Mouse (Mus musculus): ENCODE data around the gene Bmp2k.
A peak's percentile ranks its signal among the peaks of the same experiment; 100 is the strongest.

The Bmp2k gene

DNA sequence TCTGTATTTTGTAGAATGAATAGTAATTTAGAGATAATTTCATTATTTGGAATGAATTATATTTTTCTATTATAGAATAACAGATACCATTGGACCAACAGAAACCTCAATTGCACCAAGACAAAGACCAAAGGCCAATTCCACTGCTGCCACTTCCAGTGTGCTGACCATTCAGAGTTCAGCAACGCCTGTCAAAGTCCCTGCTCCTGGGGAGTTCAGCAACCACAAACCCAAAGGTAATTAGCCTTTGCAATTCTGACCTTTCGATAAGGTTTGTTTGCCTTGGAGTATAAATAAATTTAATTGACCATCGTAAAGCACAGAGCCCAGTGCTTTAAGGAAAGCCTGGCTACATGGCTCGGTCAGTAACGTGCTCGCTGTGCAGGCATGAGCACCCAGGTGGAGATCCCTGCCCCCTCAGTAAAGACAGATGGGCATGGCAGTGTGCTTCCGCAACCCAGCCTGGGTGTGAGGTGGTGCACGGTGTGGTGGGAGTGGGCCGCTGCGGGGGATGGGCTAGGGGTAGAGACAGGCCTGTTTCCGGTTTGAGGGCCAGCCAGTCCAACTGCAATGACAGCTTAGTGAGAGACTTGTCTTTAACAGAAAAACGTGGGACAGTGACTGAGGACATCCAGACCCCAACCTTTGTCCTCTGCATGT, 59.4 kb downstream of the Bmp2k start:
- DNase-seq: peak; percentile 24 to 26

DNA sequence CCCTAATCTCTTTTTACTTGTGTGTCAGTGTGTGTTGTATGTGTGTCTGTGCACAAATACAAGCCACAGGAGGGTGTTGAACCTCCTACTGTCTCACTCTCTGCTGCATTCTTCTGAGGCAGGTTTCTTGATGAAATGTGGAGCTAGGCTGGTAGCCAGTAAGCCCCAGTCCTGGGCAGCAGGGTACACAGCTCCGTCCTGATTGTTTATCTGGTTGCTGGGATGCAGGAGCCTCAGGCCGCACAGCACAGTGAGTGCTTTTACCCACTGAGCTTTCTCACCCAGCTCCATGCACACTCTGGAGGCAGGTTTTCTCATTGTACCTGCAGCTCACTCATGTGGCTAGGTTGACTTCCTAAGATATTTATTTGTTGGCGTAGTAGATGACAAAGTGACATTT, 63.4 kb downstream of the Bmp2k start:
- no peak for DNase-seq

DNA sequence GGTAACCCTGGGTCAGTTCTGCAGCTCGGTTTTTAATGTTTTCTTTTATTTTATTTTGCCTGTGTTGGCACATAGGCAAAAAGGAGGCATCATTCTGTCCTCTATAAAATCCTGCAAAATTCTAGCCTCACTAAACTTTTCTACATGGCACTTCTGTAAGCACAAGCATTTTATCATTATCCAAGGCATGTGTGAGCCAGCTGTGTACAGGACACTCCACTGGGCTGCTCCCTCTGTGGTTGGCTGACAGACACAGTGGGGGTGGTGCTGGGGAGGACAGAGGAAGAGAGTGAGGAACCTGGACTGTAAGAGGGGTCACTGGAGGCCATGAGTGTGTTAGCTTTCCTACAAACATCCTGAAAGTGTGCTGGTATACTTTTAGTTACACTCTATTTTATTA, 64.6 kb downstream of the Bmp2k start:
- no peak for DNase-seq

DNA sequence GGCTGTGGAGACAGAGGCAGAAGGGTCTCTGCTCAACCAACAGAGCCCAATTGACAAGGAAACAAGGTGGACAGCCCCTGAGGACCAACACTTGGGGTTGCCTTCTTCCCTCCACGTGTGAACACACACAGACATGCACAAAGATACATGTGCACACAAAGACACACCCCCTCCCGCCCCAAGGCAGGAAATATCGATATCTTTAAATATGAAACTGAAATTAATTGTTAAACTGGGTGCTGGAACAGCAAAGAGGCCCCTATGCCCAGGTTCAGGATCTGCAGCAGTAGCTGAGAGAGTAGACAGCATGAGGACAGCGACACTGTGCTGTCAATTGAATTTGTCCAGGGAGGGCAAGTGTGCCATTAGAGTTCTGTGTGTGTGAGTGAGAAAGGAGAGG, 68.3 kb downstream of the Bmp2k start:
- DNase-seq: no peak

DNA sequence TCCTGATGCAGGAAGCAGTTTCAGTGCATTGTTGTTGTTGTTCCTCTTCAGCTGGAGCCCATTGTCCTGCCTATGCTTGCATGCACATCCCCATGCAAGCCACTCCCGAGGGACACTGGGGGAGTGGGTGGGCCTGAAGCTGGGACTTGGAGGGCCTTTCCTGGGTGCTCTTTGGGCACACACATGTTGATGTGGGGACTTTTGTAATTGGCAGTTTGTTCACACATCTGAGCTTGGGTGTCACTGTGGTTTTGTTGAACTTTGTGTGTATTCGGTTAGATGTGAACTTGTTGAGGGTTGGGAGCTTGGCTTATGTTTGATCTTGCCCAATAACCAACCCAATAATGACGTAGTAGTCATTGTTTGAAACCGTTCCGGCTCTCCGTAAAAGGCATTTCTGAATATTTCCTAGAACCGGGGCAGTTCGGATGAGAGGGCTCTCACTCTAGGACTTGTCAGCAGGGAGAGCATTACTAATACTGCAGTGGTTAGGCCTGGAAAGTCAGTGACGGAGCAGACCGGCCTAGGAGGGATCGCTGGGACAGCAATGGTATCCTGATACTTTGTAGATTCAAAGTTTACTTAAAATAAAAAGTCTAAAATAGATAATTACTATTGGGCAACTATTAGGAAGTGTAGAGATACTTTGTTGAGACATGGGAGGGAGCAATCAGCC, 78.1 kb downstream of the Bmp2k start:
- DNase-seq: no peak

DNA sequence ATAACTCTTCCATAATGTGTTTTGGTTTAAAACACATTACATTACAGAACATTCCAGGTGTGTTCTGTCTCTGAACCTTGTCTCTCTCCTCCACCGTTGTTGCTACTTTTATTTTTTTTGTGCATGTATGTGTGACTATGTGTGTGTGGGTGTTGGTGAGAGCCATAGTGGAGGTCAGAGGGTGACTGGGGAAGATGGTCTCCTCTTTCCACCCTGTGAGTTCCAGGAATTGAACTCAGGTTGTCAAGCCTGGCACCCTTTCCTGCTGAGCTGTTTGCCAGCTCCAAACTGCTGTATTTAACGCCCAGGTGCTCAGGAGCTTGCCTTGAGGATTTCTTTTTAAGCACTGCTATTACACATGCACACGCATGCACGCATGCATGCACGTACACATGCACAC, 78.7 kb downstream of the Bmp2k start:
- DNase-seq: no peak

DNA sequence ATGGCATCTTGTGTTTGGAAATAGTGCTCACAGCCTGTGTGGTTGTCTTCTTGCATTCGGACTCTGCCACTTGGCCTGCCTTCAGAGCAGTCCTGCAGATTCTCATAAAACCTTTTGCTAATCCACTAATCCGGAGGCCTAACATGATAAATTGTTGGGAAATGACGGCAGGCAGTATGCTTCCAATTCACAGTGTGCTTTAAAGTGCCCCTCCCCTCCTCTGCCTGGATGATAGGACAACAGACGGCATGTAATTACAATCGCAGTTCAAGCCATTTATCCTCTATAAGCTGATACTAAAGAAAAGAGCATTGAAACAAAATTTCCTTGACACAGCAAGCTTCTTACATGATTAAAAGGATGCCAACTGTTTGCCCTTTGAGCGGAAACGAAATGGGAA, 80.2 kb downstream of the Bmp2k start:
- DNase-seq: no peak

DNA sequence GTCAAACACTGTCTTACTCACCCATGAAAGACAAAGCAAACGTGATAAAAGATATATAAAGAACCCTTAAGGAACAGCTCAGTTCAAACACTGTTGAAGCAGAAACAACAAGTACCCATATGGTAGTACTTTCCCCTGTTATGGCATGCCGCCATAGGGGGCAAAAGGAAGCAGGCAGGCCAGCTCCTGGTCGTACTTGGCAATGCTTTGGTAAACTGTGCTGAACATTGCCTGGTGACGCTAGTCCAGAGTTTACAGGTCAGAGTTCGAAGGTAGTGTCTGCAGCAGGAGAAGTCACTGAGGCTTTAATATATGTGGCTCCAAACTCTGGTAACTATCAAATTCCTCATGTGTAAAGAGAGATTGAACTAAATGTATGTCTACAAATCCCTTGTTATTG, 81.2 kb downstream of the Bmp2k start:
- DNase-seq: peak; percentile 51 to 59

DNA sequence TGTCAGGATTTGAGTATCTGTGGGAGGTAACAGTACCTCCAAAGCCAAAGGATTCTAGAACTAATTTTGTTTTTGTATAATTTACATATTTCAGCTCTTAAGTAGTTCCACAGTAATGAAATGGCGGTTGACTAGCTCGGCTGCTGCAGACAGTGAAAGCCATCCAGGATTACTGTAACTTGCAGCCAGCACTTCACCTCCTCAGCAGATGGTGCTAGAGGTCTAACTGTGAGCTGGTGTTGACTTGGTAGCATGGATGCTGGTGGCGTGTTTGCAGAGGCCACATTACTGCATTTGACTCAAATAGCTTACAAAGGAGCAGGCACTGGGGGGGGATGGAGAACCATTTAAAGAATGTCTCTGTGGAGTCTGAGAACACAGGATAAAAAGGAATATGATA, 84.0 kb downstream of the Bmp2k start:
- DNase-seq: no peak

DNA sequence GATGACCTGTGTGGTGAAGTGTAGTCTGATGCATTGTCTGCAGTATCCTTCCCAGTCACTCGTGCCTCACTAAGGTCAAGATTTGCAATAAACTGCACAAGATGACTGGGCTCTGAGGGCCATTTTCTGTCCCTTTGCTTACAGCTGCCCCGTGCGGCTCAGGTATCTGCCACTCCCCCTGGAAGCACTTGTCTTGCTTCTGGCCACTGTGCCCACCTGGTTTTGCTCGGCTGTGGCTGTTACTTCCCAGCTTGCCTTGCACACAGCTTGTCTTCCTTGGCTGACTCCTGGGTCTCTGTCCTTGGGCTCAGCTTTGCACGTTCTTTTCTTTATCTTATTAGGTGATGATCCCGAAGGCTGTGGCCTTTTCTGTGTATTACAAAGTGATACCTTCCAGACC, 86.2 kb downstream of the Bmp2k start:
- no peak for DNase-seq

DNA sequence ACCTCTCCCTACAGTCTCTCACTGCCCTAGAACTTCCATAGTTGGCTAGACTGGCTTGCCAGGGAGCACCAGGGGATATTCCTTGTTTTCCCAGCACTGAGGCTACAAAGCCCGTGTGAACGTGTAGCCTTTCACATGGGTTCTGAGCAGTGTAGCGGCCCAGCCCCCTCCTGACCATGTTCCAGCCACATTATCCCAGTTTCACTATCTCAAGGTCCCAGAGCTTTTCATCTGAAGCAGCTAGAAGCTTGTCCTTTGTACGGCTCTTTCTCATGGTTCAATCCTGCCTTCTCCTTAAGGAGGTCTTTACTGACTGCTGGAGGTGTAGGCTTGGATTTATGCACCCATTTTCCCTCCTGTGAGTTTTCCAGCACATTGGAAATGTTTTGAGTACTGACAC, 87.1 kb downstream of the Bmp2k start:
- DNase-seq: no peak

DNA sequence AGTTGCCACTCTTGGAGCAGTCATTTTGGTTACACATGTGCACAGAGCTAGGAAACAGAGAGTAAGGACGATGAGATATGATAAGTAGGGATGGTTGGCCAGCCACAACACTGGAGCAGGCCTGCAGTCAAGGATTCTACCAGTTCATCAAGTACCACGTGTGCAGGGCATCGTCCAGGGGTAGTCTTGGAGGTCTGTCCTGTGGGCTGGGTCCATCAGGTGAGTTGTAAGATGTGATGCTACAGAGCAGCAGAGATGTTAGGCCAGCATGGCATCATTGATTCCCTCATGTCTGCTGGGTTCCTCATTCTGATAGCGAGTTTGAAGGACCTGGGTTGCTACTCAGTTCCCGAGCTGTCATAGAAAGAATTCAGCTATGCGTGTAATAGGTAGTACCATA, 87.6 kb downstream of the Bmp2k start:
- no peak for DNase-seq

DNA sequence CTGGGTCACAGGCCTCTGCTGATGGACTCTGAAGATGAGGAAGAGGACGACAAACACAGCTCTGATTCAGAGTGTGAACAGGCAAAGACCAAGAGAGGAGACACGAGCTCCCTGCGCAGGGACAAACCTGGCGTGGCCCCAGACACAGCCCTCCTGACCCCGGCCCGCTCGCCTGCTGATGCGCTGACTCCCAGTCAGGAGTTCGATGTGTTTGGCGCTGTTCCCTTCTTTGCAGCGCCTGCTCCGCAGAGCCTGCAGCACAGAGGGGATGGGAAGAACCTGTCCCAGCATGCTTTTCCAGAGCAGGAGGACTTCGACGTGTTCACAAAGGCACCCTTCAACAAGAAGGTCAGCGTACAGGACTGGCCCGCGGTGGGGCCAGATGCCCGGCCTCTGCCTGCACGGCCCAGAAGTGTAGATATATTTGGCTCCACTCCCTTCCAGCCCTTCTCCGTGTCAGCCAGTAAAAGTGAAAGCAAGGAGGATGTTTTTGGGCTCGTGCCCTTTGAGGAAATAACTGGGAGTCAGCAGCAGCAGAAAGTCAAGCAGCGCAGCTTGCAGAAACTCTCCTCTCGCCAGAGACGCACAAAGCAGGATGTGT, 89.6 kb downstream of the Bmp2k start:
- no peak for DNase-seq

DNA sequence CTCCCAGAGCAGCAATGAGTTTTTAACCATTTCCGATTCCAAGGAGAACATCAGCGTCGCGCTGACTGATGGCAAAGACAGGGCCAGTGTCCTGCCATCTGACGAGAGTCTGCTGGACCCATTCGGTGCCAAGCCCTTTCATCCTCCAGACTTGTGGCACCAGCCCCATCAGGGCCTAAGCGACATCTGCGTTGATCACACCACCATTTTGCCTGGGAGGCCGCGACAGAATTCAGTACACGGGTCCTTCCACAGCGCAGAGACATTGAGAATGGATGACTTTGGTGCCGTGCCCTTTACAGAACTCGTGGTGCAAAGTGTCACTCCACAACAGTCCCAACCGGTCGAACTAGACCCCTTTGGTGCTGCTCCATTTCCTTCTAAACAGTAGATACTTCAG, 90.3 kb downstream of the Bmp2k start:
- no peak for DNase-seq

DNA sequence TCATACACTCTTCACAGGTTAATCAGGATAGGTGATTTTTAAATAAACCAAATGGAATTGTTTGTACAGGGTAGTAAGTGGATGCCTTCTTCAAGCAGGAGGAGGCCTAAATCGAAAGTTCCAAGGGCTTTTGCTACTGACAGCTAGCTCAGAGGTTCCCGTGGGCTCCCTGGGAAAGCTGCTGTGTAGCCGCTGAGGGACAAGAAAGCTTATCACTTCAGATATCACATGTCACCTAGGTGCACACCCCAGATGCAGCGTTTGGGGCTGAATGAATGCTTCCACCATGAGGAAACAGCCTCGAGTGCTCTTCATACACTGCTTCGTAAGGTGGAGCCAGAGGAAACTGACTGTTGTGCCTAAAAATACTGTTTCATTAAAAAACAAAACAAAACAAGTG, 90.7 kb downstream of the Bmp2k start:
- DNase-seq: no peak

DNA sequence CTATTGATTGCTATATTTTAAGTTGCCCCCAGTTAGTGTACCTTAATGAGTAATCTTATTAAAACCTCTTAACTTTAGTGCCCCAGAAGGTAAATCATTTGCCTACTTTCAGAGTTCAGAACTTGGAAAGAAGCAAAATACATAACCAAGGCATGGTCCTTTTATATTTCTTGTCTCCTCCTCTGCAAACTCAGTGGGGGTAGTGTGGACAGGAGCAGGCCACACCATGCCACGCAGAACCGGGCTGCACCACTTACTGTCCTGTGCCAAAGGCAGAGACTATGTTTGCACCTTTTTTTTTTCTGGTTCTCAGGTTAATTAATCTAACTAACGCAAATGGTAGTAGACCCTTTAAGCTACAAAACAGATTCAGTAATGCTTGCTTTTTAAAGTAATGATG, 91.9 kb downstream of the Bmp2k start:
- DNase-seq: no peak

DNA sequence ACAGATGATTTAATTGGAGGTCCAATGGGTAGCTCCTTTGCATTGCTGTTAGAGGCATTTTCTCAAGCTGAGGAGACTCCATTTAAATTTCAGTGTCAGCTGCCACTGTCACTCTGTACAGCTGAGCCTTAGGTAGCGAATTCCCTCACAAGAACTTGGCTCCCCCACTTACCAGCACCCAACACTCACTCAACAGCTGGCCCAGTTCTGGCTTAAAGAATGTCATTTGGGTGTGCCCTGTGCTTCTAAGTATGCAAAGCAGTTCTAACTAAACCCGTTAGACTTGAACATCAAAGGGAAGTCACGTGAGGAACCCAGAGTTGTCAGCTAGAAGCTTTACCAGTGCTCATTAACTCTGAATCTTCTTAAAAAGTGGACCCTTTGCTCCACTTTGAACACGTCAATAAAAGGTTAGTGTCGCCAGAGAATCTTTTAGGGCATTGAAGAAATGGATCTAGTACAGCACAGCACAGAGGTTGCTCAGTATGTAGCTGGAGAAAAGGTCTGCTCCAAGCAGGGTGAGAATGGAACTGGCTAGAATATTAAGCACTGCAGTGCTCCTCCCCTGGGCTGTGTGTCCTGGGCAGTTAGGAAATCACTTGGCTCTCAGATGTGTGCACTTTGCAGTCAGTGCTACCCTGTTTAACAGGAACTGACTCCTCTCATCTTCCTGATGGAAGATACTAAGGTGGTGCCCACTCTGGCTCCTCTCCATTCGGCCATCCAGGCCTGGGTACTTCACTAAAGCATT, 92.7 kb downstream of the Bmp2k start:
- DNase-seq: peak in 1 of 2 experiments; percentile 43

DNA sequence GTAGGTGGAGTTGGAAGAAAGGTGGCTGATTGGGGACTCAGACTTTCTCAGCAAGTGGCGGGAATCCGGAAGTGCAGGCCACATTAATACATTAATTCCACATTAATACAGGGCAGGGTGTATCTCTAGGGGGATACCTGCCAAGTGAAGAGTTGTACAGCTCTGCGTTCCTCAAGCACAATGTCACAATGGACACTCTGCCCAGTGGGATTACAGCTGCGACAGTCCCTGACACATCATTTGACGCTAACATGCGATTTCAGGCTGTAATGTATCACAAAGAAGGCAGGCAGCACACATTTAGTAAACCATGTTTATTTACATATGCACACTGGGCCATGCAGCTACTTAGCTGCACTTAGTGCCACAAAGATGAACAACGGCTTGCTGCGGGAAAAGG, 95.5 kb downstream of the Bmp2k start:
- no peak for DNase-seq

DNA sequence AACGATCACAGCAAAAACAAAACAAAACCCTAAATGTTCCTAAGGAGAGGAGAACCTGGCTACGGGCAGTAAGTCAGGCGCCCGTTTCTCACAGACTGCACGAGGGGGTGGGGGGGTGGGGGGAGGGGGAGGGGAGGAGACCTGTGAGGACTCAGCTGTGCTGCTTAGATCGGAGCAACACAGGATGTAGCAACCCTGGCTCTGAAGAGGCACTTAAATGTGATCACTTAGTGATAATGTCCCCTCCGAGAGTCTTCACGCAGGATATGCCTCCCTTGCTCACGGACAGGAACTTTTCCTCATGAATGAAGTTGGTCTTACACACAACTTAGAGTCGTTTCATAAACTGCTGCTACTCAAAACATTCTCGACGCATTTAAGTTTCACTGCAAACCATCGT, 97.8 kb downstream of the Bmp2k start:
- DNase-seq: no peak

DNA sequence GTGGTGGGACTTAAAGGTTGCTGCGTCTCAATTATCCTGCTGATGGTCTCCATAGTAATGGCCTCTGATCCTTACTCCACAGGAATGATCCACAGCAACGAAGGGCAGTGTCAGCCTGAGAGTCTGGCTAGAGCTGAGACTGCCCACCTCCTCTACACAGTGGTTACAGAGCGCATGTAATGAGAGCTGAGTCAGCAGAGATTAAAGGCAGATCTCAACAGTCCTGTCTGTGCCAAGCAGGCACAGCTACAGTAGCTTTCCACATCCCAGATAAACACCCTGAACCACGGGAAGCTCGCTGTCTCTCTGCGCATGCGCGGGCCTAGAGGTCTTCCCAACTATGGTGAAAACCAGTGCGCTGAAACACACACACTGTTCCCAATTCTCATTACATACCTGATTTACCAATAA, 100.1 kb downstream of the Bmp2k start:
- no peak for DNase-seq

DNA sequence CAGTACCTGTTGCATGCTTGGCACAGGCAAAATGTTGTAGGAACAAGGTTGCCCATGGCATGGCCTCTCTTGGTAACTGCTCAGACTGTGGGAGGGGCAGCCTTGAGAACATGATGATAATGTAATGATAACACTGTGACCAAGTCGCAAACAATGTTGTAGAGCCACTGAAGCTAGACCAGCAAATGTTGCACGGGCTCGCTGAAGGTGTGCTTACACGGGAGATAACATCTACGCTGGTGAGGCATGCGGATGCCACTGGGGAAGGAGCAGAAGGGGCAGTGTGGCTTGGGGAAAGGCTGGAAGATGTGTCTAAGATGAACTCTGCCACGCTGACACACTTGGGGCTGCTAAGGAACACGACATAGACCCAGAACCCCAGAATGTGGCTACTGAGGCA, 102.5 kb downstream of the Bmp2k start:
- no peak for DNase-seq

DNA sequence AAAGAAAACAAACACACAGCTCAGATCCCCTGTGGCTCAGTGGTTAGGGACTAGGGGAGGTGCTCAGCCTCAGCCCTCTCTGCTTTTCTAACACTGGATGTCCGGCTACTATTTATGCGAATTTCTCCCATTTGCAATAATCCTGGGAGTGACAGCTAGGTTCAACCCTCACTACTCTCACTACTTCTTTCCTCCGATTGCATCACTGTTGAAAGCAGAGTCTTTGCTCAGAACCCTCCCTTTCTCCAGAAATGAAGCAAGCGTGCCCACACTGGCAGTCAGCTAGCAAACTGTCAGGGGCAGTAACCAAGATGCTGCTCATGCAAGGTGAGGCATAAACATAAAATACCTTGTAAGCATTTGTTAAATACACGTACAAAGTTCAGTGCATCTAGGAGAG, 110.8 kb downstream of the Bmp2k start:
- DNase-seq: no peak

DNA sequence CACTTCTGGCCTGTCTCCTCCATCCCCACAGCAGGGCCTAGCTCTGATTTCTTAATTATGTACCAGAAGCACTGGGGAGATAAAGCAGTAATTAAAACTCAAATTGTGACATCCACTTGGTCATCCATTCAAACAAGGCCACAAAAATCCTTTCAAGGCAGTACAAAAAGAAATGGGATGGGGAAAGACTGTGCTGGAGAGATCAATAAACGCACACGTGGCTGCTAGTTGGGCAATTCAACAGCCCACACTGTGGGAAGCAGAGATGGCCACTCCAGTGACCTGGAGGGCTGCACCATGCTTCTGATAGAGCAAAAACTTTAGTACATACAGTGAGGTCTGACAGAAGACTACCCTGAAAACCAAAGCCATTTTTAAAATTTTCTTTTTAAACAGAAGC, 112.6 kb downstream of the Bmp2k start:
- DNase-seq: no peak

DNA sequence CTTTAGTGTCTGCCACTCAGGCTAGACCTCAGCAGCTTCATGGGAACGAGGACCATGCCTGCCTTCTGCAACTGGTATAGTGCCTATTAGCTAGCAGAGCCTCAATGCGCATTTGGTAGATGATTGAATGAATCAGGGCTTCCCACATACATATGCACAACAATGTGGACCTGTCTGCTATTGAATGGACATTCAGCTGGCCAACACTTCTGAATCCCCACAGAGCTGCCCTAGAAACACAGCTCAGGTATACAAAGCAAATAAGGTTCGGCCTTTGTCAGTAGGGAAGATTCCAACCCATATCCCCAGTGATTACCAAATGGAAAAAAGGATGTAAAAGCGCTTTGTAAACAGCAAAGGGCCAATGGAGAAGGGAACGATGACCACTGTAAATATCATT, 113.2 kb downstream of the Bmp2k start:
- no peak for DNase-seq

Data from kidney, adult 8-10 months (tissue).